Mouse (Mus musculus): ENCODE data around the gene Perp.

GRCm38 (mm10) chr10:18826107-18826506, 18.7 kb upstream of the Perp start:
- no peak for TF ChIP-seq CTCF (IDR thresholded peaks at IDR 0.05; ENCODE audit: control insufficient read depth, insufficient read depth, low read length)
- TF ChIP-seq POLR2A (IDR thresholded peaks at IDR 0.05; ENCODE audit: borderline replicate concordance, control insufficient read depth, low read depth, low read length): no peak

Data from bone marrow, adult 2 months (tissue).